Mouse (Mus musculus) lung, postnatal 25 days (tissue): ENCODE results near the gene Hist1h2bg.

Experiments
- DNase-seq: peaks from one replicate; pipeline ENCODE4 v3.0.0; 2022; ENCODE audit warnings: low spot score

Gene Hist1h2bg

DNA sequence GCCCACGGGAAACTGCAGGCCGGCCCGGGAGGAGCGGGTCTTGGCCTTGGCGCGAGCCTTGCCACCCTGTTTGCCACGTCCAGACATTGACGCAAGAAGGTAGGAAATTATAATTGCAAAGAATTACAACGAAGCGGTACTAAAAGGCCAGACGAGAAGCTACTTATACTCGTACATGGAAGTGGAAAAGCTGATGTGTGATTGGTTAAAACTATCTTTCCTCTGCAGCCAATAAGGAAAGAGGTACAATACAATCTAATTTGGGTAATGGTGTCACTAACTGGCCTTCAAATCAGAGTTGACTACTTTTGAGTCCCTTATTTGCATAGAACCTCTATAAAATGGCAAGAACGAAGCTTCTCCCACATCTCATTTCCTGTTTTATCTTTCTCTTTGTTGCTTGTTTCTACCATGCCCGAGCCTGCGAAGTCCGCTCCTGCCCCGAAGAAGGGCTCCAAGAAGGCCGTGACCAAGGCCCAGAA lies at the start of gene Hist1h2bg, which contains the start of gene Hist1h2ae:
Gene Hist1h2bg (plus strand): TSS at position 375 of the 482 bp plus-strand sequence.
Gene Hist1h2ae (minus strand): TSS at position 199 of the 482 bp plus-strand sequence.
- DNase-seq: peak; percentile 93

DNA sequence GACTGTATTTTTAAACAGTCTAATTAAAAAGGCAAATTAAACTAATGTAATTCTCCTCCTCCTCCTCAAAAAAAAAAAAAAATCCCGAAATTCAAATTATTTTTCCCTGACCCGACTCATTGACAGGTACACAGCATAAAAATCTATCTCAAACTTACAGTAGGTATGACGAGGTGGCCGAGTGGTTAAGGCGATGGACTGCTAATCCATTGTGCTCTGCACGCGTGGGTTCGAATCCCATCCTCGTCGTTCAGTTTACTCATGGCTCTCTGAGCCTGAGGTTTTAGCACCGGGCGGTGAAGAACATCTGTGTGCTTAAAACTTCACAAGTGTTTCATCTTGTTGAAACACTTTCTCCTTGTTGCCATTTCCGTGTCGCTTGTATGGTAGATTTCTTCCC lies 49.5 kb upstream of the Hist1h2bg start:
- DNase-seq: peak; percentile 82

DNA sequence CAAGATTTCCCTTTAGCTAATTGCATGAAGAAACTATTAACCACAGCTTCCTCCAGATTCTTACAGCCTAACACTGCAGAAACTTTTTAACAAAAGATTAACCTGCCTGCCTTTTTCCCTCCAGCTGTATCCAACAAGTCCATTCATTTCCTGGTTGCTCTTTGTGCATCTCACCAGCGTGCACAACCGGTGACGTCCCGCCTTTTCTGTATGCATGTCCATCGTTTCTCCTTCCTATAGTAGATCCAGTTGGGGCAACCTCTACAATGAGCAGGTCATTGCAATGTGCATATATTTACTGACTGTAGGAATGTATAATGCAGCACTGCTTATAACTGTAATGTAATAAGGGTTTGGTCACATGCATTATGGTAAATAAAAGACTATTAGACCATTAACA lies 47.2 kb upstream of the Hist1h2bg start:
- DNase-seq: no peak

DNA sequence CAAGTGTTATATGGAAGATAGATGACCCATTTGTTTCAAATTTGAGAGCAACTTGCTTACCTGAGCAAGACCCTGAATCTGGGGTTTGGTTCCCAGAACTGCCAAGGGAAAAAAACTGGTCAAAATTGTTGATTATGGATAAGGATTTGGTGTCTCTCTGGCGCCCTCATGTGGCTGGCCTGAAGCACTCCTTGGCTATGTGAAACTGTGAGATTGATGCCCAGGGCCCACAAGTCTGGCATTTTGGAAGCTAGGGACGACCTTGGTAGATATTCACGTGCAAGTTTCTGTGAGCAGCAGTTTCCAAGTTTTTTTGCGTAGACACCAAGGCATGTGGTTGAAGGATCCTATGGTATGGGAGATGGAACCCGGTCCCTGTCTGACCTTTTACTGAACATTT lies 46.5 kb upstream of the Hist1h2bg start:
- peak; percentile 69 for DNase-seq

DNA sequence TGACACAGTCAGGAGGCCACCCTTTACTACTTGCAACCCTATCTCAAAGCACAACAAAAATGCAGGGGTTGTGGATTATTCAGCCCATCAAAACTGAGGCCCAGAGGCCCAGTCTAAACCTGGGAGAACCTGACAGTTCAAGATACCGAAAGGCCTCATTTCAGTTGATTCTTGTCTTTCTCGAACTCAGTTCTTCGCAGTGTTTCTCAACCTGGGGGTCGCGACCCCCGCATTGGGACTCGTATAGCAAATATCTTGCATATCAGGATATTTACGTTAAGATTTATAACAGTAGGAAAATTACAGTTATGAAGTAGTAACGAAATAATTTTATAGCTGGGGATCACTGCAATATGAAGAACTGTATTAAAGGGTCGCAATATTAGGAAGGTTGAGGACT lies 45.3 kb upstream of the Hist1h2bg start:
- DNase-seq: no peak

DNA sequence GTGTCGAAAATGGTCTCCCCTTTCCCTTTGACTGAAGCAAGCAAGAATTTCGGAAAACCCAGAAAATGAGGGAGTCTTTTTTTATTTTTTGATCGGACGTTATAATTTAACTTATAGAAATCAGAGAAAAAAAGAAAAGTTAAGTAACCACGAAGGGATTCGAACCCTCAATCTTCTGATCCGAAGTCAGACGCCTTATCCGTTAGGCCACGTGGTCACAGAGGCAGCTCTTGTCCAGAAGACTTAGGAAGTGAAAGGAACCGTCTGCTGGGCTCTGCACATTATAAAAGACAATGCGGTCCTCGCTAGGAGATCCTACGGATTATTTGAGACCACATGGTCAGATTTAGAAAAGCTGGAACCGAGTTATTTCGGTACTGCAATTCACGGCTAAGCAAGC lies 44.9 kb upstream of the Hist1h2bg start:
- peak; percentile 94 for DNase-seq

DNA sequence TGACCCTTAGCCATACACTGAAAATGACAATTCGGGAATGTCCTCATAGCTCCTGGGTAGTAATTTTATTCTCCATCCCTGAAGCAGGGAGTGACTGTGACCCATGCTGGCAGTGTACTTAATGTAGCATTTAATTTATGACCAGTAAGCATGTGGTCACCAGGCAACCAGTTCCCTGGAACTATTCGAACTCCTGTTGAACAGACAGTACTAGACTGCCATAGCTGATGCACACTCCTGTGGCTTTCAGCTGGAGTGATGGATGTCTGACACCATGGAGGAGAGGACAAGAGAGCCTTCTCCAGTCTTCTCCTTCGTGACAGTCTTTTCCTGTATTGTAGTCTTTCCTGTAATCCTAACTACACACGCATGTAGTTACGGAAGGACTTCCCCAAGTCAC lies 42.2 kb upstream of the Hist1h2bg start:
- DNase-seq: no peak

DNA sequence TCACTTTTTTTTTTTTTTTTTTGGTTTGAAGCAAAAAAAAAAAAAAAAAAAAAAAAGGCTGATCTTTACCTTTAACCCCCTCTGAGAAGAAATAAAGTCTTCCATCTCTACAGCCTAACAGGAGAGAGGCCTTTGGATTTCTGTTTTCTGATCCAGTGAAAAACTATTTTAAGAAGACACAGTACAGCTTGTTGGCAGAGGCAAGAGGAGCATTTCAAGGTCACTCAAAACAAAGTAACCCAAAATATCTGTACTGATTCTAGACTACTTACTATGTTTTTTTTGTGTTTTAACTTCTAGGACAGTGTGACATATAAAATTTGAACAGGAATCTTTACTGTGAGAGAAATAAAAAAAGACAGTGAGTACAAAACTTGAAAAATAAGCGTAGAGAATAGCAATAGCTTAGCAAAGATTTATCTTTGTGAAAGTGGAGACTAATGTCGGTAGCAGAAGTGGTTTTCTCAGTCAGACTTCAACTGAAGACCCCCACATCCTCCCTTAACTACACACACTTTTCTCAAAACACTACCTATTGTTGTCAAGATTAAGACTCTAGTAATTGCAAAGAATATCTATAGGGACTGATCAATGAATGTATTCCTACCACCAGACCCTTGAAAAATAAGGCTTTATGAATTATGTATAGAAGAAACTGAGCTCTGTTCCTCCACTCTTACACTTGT lies 41.6 kb upstream of the Hist1h2bg start:
- DNase-seq: no peak

DNA sequence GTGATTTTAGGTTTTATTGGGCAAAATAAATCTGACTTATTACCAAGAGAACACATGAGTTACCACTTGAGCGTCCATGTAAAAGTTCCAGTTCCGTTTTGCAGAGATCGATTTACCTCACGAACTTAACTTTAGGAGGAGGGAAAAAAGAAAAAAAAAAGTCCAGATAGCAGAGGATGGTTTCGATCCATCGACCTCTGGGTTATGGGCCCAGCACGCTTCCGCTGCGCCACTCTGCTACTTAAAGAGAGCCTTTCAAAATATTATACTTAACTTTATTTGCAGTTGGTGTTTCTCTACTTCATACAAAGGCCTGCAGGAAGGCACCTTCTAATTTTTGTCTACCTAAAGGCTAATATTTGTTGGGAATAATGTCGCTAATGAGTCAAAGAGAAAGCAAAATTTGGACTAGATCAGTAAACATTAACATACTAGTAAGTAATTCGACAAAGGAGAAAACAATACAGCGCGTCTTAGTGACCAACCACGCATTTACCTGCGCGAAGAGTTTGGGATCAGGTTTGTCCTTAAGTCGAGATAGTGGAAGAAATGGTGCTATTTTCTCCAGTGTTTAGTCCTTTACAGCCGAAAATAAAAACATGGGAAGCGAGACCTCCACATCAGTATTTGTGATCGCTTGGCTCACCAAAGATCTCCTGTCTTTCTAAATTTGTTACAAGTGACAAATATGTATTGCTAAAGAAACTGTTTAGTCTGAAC lies 40.9 kb upstream of the Hist1h2bg start:
- peak; percentile 80 for DNase-seq

DNA sequence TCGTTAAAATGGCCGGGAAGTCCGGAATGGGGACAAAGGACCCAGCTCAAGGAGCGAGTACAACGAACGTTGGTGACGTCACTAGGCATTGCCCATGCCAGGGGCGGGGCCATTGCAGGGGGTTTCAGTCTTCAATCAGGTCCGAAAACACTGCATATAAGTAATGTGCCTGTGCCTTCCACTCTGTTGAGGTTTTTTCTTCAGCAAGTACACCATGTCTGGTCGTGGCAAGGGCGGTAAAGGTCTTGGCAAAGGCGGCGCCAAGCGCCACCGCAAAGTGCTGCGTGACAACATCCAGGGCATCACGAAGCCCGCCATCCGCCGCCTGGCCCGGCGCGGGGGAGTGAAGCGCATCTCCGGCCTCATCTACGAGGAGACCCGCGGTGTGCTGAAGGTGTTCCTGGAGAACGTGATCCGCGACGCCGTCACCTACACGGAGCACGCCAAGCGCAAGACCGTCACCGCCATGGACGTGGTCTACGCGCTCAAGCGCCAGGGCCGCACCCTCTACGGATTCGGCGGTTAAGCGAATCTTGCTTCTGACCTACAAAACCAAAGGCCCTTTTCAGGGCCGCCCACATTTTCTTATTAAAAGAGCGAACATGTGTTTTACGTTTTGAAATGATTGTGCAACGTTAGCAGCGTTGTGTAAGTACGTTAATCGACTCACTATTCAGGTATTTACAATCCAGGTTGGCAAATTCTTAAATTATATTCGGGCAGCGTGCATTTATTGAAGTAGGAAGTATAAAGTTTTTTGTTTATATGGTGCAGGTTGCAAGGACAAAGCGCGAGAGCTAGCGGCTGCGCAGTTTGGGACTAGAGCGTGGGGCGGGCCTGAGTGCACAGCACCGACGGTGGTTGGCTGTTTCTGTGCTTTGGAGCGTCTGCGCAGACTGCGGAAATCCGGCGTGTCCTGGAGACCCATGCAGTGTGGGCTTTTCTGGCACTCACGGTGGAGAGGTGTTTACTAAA lies 40.0 kb upstream of the Hist1h2bg start, which contains the start of gene Hist1h4h:
Gene Hist1h4h (plus strand): TSS at position 150 of the 975 bp plus-strand sequence.
- peak; percentile 99 for DNase-seq

DNA sequence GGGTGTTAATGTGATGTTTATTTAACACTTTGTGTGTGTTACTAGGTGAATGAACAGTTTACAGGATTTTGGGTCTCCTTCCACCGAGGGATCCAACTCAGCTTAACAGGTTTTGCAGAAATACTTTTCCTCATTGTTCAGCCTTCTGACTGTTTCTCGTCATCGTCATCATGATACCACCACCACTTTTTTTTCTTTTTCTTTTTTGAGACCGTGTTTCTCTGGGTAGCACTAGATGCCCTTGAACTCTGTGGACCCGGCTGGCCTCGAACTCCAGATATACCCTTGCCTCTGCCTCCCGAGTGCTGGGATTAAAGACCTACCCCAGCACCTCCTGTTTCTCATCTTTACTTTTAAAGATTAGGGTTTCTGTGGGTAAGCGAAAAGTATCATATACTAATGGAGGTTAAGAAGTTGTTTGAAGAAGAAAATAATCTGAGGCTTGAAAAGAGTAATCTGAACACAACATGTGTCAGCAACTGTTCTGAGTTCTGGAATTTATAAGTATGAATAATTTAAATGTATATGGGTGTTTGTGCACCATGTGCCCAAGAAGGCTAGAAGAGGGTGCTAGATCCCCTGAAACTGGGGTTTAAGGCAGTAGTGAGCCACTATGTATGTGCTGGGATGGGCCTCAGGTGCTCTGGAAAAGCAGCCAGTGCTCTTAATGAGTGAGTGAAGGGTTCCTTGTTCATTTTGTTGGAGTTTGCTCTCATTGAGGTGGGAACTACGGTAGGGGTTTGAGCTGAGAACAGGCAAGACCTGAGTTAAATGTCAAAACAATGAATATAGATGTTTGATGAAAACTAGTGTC lies 38.7 kb upstream of the Hist1h2bg start:
- DNase-seq: no peak

DNA sequence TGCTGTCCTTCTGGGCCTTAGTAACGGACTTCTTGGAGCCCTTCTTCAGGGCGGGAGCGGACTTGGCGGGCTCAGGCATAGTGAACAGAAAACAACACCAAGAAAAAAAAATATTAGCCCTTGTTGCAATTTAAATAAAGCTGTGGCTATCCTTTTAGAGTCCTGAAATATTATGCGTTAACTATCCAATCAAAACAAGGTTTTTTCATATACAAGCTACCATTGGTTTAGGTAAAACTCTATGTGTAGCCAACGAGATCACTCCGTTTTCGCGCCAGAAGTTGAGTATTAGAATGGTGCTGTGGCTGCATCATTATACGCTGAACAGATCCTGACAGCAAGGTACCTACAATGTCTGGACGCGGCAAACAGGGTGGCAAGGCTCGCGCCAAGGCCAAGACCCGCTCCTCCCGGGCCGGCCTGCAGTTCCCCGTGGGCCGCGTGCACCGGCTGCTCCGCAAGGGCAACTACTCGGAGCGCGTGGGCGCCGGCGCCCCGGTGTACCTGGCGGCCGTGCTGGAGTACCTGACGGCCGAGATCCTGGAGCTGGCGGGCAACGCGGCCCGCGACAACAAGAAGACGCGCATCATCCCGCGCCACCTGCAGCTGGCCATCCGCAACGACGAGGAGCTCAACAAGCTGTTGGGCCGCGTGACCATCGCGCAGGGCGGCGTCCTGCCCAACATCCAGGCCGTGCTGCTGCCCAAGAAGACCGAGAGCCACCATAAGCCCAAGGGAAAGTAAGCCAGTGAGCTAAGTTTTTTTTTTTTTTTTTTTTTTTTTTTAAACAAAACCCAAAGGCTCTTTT lies 37.4 kb upstream of the Hist1h2bg start, which contains the start of gene Hist1h2af:
Gene Hist1h2af (plus strand): TSS at position 347 of the 808 bp plus-strand sequence.
- peak; percentile 73 for DNase-seq

DNA sequence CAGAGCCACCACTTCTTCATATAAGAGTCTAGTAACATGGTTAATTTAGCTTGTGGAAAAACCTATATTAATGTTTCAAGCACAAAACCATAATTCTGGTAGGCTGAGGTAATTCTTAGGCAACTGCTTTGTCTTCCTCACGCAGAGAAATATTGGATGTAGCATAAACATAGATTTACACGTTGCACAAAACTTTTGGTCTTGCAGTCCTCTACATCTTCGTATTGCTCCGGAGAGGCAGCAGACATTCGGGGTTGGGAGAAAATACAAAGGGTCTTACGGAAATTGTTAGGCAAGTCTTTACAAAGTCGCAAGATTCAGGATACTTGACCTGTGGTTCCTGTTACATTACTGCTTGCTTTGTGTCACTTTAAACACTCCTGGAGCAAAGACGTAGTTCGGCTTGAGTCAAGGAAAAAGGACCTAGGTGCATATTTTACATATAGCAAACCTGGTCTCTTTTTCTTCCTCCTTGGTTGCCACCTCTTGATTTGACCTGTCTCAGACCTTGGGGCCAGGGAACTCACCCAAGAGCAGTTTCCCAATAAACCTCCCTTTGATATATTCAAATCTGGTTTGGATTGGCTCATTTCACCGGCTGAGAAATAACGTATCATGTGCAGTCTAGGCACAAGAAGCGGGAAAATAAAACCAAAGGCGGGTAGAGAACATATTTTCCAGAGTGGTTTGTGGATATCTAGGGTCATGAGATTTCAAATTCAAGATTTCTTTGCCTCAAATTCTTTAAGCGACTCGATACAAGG lies 36.6 kb upstream of the Hist1h2bg start:
- DNase-seq: no peak

DNA sequence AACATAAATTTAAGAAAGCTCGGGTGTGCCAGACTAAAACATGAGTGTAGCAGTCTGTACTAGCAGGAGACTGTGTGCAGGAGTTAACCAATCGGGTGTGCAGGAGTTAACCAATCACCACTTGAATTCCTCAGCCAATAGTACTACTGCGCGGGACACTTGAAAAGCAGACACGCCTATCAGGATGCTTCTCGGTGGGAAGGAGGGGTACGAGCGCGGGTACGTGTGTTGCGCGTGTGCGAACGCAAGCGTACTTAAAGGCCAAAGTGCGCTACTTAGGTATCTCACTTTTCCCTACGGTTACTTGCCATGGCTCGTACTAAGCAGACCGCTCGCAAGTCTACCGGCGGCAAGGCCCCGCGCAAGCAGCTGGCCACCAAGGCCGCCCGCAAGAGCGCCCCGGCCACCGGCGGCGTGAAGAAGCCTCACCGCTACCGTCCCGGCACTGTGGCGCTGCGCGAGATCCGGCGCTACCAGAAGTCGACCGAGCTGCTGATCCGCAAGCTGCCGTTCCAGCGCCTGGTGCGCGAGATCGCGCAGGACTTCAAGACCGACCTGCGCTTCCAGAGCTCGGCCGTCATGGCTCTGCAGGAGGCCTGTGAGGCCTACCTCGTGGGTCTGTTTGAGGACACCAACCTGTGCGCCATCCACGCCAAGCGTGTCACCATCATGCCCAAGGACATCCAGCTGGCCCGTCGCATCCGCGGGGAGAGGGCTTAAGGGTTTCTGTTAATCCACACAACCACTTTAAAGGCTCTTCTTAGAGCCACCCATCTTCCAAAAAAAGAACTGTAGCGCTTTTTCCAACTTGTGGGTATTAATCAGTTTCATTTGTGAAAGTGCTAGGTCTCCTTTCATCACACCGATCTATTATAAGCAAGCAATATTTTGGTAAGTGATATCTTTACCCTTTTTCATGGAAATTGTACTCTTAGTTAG lies 35.8 kb upstream of the Hist1h2bg start, which contains the start of gene Hist1h3g:
Gene Hist1h3g (plus strand): TSS at position 286 of the 939 bp plus-strand sequence.
- peak; percentile 91 for DNase-seq

DNA sequence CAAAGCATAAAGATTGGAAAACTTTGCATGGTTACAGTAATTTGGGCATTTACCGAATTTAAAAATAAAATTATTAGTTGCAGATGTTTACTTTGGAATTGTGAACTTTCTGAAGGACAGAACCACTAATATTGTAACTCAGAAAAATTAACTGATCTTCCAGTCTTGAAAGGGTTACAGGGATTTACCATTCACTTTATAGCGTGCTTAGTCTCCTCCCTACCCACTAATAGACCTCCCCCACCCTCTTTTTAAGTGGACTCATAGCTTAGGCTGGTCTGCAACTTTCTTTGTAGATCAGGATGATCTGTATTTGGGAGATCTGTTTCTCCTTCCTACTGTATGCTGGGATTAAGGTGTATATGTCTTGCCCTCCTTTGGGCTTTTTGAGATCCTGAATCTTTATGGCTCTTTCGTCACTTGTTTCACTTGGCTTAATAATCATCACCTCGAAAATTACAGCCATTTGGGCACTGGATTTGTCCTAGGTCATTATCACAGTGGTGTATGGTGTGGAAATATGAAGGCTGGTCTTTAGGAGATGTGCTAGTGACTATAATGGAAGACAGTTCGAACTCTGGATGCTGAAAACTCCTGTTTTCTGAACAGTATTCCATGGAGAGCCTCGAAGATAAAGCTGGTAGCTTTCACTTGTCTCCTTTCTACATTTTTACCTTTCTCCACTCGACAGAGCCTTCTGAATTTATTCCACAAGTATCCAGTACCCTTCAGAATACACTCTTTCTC lies 34.9 kb upstream of the Hist1h2bg start:
- no peak for DNase-seq

DNA sequence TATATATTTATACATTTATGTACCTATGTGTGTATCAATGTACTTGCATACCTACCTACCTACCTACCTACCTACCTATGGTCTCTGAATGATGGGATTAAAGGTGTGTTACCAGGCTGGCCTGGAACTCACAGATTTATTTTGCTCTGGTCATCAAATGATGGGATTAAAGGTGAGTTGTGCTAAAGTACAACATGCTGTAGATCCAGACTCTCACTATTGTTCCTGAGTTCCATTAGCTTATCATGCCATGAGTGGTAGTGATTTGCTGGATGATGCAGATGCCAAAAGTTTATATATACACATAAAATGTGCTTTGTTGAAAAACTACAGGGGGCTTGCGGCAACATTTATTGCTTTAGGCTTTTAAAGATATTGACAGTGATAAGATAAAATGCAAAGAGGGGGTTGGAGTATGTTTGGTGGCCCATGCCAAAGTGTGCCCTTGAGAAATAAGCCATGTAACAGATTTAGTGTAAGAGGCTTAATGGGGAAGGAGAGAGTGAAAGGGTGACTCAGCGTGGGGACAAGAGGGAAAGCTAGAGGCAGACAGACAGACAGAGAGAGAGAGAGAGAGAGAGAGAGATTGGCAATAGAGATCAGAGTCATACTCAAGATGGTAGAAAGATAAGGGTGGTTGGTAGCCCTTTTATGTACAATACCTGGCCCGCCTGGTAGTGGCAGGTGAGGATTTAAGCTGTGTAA lies 34.0 kb upstream of the Hist1h2bg start:
- no peak for DNase-seq

DNA sequence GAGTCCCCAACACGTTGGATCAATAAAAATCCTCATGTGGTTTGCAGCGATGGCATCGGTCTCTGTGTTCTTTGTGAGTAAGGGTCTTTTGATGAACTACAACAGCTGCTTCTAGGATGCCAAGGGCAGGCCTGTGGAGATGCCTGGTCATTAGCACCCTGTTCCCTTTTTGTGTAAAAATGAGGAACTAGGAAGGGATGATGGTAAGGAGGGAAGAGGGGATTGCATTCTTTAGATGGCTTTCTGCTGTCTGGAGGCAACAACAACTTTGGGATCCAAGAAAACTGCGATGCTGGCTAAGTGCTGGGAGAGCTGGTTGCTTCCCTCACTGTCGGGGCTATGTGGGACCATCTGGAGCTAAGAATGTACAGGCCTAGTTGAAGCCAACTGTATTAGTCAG lies 32.9 kb upstream of the Hist1h2bg start:
- DNase-seq: no peak
